Mouse (Mus musculus): Measurements from ENCODE around the gene Ruvbl2. TPM values are rescaled to one million over a fixed set of nuclear protein-coding genes. Genes with fewer than 3 reads are reported as not detected.
A peak's percentile ranks its signal among the peaks of the same experiment; 100 is the strongest.
"Not testable (repeated sequence)": the region's sequence is repeated elsewhere in the genome, so short reads cannot be mapped to it uniquely, and the experiment has no call there.

The Ruvbl2 gene
- polyA plus RNA-seq, 1 experiment from 2014 or later, result 179 TPM

DNA sequence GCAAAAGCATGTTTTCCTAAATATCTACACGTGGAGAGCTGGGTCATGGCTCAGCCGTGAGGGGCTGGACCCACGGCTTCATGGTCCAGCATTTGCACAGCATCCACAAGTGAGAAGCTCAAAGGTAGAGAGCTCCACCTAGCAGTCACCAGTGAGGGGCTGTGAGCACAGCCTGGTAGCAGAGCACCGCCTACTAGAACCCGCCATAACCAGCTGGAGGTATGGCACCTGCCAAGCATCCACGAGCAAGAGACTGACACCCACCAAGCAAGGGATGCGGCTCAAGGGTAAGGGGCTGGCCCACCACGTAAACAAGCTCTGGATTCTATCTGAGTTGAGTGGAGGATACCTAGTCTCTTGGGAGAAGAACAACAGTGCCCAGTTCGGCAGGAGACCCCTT, 27.7 kb upstream of the Ruvbl2 start:
- Histone ChIP-seq H3K9ac (replicated peaks; ENCODE audit: low read length) (peak overlapping the region; percentile 84; the same call in 1 of the 2 replicates), H3K27ac (replicated peaks; ENCODE audit: low read depth, low read length) (no peak overlapping the region), H3K27me3 (ENCODE audit: control insufficient read depth, insufficient read depth, low read length) (no peaks in the 10 kb centered on the region), H3K36me3 (replicated peaks; ENCODE audit: control insufficient read depth, insufficient read depth, low read depth, low read length) (peaks cover 4% of the 10 kb centered on the region), H3K4me2 (ENCODE audit: low read depth, low read length) (peak overlapping the region; percentile 90), H3K4me3 (ENCODE audit: low read depth, low read length) (peak overlapping the region; percentile 86), H3K4me1 (ENCODE audit: control insufficient read depth, insufficient read depth, low read length) (peaks cover 4% of the 10 kb centered on the region), H3K9me3 (replicated peaks; ENCODE audit: control insufficient read depth, low read length) (no peaks in the 10 kb centered on the region)
- ATAC-seq (replicated peaks; ENCODE audit: insufficient number of reproducible peaks, low FRiP score, low TSS enrichment, low read depth) (no peak), DNase-seq (ENCODE audit: low spot score) (no peak)
- WGBS, result 79% methylated on average over 9 of the region's 9 CpGs

- ATAC-seq (replicated peaks; ENCODE audit: insufficient number of reproducible peaks, low FRiP score, low TSS enrichment, low read depth) (no peak), DNase-seq (ENCODE audit: low spot score) (no peak)
- H3K9ac ChIP-seq (replicated peaks; ENCODE audit: low read length), result 0 out of 2 replicates have a peak overlapping the region, but pooled peaks have one; percentile 84
- no peak overlapping the region for H3K27ac ChIP-seq (replicated peaks; ENCODE audit: low read depth, low read length)
- peaks cover 4% of the 10 kb centered on the region for H3K36me3 ChIP-seq (replicated peaks; ENCODE audit: control insufficient read depth, insufficient read depth, low read depth, low read length)
- H3K9me3 ChIP-seq (replicated peaks; ENCODE audit: control insufficient read depth, low read length), result no peaks in the 10 kb centered on the region
- no peak overlapping the region for H3K4me2 ChIP-seq (ENCODE audit: low read depth, low read length)
- no peak overlapping the region for H3K4me3 ChIP-seq (ENCODE audit: low read depth, low read length)
- H3K27me3 ChIP-seq (ENCODE audit: control insufficient read depth, insufficient read depth, low read length), result no peaks in the 10 kb centered on the region
- WGBS, result 93% methylated on average over 12 of the region's 12 CpGs
- H3K4me1 ChIP-seq (ENCODE audit: control insufficient read depth, insufficient read depth, low read length), result peaks cover 4% of the 10 kb centered on the region
Observed at GRCm38 (mm10) chr7:45465112-45465511, 27.2 kb upstream of the Ruvbl2 start.

- Histone ChIP-seq H3K36me3 (replicated peaks; ENCODE audit: control insufficient read depth, insufficient read depth, low read depth, low read length) (peaks cover 4% of the 10 kb centered on the region), H3K9me3 (replicated peaks; ENCODE audit: control insufficient read depth, low read length) (no peaks in the 10 kb centered on the region)
- no peak for DNase-seq (ENCODE audit: low spot score)
Observed at GRCm38 (mm10) chr7:45463987-45464778, 26.3 kb upstream of the Ruvbl2 start.

DNA sequence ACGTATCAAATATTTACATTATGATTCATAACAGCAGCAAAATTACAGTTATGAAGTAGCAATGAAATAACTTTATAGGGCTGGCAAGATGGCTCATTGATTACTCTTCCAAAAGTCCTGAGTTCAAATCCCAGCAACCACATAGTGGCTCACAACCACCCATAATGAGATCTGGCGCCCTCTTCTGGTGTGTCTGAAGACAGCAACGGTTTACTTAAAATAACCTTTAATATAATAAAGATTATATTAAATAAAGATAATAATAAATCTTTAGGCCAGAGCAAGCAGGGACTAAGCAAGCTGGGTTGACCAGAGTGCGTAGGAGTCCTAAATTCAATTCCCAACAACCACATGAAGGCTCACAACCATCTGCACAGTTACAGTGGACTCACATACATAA, 25.0 kb upstream of the Ruvbl2 start:
- 80% methylated on average over 4 of the region's 4 CpGs for WGBS
- not testable (repeated sequence) for ATAC-seq (replicated peaks; ENCODE audit: insufficient number of reproducible peaks, low FRiP score, low TSS enrichment, low read depth)

More at GRCm38 (mm10) chr7:45463987-45464778, 26.3 kb upstream of the Ruvbl2 start:
- Histone ChIP-seq H3K9ac (replicated peaks; ENCODE audit: low read length) (no peak overlapping the region), H3K27ac (replicated peaks; ENCODE audit: low read depth, low read length) (no peak overlapping the region), H3K4me2 (ENCODE audit: low read depth, low read length) (no peak overlapping the region), H3K4me3 (ENCODE audit: low read depth, low read length) (no peak overlapping the region), H3K4me1 (ENCODE audit: control insufficient read depth, insufficient read depth, low read length) (peaks cover 4% of the 10 kb centered on the region), H3K27me3 (ENCODE audit: control insufficient read depth, insufficient read depth, low read length) (no peaks in the 10 kb centered on the region)
- 93% methylated on average over 7 of the region's 7 CpGs for WGBS
- ATAC-seq (replicated peaks; ENCODE audit: insufficient number of reproducible peaks, low FRiP score, low TSS enrichment, low read depth), result no peak

DNA sequence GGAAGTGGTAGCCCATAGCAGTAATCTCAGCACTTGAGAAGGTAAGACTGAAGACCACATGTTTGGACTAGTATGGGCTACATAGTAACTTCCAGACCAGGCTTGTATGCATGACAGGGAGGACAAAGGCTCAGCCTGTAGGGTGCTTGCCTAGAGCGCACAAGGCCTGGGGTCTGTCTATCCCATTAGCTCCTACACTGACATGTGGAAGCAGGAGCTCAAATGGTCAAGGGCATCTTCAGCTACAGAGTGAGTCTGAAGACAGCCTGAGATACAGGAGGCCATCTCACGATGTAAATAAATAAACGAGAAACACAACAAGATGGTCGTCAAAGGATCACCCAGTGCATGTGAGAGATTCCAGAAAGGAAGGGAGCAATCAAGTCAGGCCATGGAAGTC, 24.4 kb upstream of the Ruvbl2 start:
- H3K4me1 ChIP-seq (ENCODE audit: control insufficient read depth, insufficient read depth, low read length), result peaks cover 9% of the 10 kb centered on the region
- no peaks in the 10 kb centered on the region for H3K27me3 ChIP-seq (ENCODE audit: control insufficient read depth, insufficient read depth, low read length)
- WGBS, result 84% methylated on average over 4 of the region's 4 CpGs
- H3K9me3 ChIP-seq (replicated peaks; ENCODE audit: control insufficient read depth, low read length), result no peaks in the 10 kb centered on the region
- H3K4me2 ChIP-seq (ENCODE audit: low read depth, low read length), result no peak overlapping the region
- ATAC-seq (replicated peaks; ENCODE audit: insufficient number of reproducible peaks, low FRiP score, low TSS enrichment, low read depth), result no peak
- peaks cover 7% of the 10 kb centered on the region for H3K36me3 ChIP-seq (replicated peaks; ENCODE audit: control insufficient read depth, insufficient read depth, low read depth, low read length)
- no peak overlapping the region for H3K27ac ChIP-seq (replicated peaks; ENCODE audit: low read depth, low read length)
- no peak overlapping the region for H3K4me3 ChIP-seq (ENCODE audit: low read depth, low read length)
- no peak overlapping the region for H3K9ac ChIP-seq (replicated peaks; ENCODE audit: low read length)
- DNase-seq (ENCODE audit: low spot score), result no peak

More for the DNA sequence above, 25.0 kb upstream of the Ruvbl2 start:
- not testable (repeated sequence) for H3K9ac ChIP-seq (replicated peaks; ENCODE audit: low read length); H3K4me3 ChIP-seq (ENCODE audit: low read depth, low read length); H3K4me2 ChIP-seq (ENCODE audit: low read depth, low read length); H3K9me3 ChIP-seq (replicated peaks; ENCODE audit: control insufficient read depth, low read length); H3K27me3 ChIP-seq (ENCODE audit: control insufficient read depth, insufficient read depth, low read length); H3K4me1 ChIP-seq (ENCODE audit: control insufficient read depth, insufficient read depth, low read length); H3K27ac ChIP-seq (replicated peaks; ENCODE audit: low read depth, low read length); H3K36me3 ChIP-seq (replicated peaks; ENCODE audit: control insufficient read depth, insufficient read depth, low read depth, low read length); DNase-seq (ENCODE audit: low spot score)

DNA sequence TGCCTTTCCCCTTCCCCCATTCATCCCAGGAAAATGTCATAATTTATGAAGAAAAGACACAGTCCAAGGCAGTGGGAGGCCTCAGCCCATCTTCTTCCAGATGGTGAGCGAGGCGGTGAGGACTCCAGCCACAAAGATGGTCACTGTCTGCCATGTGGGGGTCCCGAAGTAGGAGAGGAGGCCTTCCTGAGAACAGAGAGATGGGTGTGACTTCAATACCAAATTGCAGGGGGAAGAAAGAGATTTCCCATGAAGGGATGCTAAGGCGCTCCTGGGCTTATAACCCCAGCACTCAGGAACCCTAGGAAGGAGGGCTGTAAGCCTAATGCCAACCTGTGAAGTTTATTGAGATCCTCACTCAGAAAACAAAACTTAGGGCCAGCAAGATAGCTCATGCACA, 23.9 kb upstream of the Ruvbl2 start:
- H3K36me3 ChIP-seq (replicated peaks; ENCODE audit: control insufficient read depth, insufficient read depth, low read depth, low read length), result peaks cover 7% of the 10 kb centered on the region
- H3K27ac ChIP-seq (replicated peaks; ENCODE audit: low read depth, low read length), result no peak overlapping the region
- H3K27me3 ChIP-seq (ENCODE audit: control insufficient read depth, insufficient read depth, low read length), result no peaks in the 10 kb centered on the region
- ATAC-seq (replicated peaks; ENCODE audit: insufficient number of reproducible peaks, low FRiP score, low TSS enrichment, low read depth) (no peak), DNase-seq (ENCODE audit: low spot score) (no peak)
- H3K4me1 ChIP-seq (ENCODE audit: control insufficient read depth, insufficient read depth, low read length), result peaks cover 10% of the 10 kb centered on the region
- H3K9me3 ChIP-seq (replicated peaks; ENCODE audit: control insufficient read depth, low read length), result no peaks in the 10 kb centered on the region
- H3K9ac ChIP-seq (replicated peaks; ENCODE audit: low read length), result no peak overlapping the region
- WGBS, result 89% methylated on average over 4 of the region's 4 CpGs
- no peak overlapping the region for H3K4me2 ChIP-seq (ENCODE audit: low read depth, low read length)
- no peak overlapping the region for H3K4me3 ChIP-seq (ENCODE audit: low read depth, low read length)

- no peak for DNase-seq (ENCODE audit: low spot score)
- Histone ChIP-seq H3K27ac (replicated peaks; ENCODE audit: low read depth, low read length) (peak overlapping the region; percentile 60; the same call in 1 of the 2 replicates), H3K9ac (replicated peaks; ENCODE audit: low read length) (no peak overlapping the region), H3K4me1 (ENCODE audit: control insufficient read depth, insufficient read depth, low read length) (peaks cover 10% of the 10 kb centered on the region), H3K9me3 (replicated peaks; ENCODE audit: control insufficient read depth, low read length) (no peaks in the 10 kb centered on the region), H3K36me3 (replicated peaks; ENCODE audit: control insufficient read depth, insufficient read depth, low read depth, low read length) (peaks cover 7% of the 10 kb centered on the region), H3K4me2 (ENCODE audit: low read depth, low read length) (no peak overlapping the region), H3K27me3 (ENCODE audit: control insufficient read depth, insufficient read depth, low read length) (no peaks in the 10 kb centered on the region), H3K4me3 (ENCODE audit: low read depth, low read length) (no peak overlapping the region)
- no peak for ATAC-seq (replicated peaks; ENCODE audit: insufficient number of reproducible peaks, low FRiP score, low TSS enrichment, low read depth)
- 62% methylated on average over 5 of the region's 5 CpGs for WGBS
Observed at GRCm38 (mm10) chr7:45461326-45461725, 23.4 kb upstream of the Ruvbl2 start.

- Histone ChIP-seq H3K9me3 (replicated peaks; ENCODE audit: control insufficient read depth, low read length) (no peaks in the 10 kb centered on the region), H3K27ac (replicated peaks; ENCODE audit: low read depth, low read length) (peak overlapping the region; percentile 60; the same call in 1 of the 2 replicates), H3K9ac (replicated peaks; ENCODE audit: low read length) (no peak overlapping the region), H3K27me3 (ENCODE audit: control insufficient read depth, insufficient read depth, low read length) (no peaks in the 10 kb centered on the region), H3K4me2 (ENCODE audit: low read depth, low read length) (no peak overlapping the region), H3K36me3 (replicated peaks; ENCODE audit: control insufficient read depth, insufficient read depth, low read depth, low read length) (peaks cover 7% of the 10 kb centered on the region), H3K4me3 (ENCODE audit: low read depth, low read length) (no peak overlapping the region), H3K4me1 (ENCODE audit: control insufficient read depth, insufficient read depth, low read length) (peaks cover 8% of the 10 kb centered on the region)
- ATAC-seq (replicated peaks; ENCODE audit: insufficient number of reproducible peaks, low FRiP score, low TSS enrichment, low read depth), result no peak
- WGBS, result 19% methylated on average over 13 of the region's 13 CpGs
- DNase-seq (ENCODE audit: low spot score), result peak; percentile 44
Observed at GRCm38 (mm10) chr7:45460860-45461314, 23.0 kb upstream of the Ruvbl2 start.
